Mouse (Mus musculus): Measurements from ENCODE around the gene Neurl2.

DNA sequence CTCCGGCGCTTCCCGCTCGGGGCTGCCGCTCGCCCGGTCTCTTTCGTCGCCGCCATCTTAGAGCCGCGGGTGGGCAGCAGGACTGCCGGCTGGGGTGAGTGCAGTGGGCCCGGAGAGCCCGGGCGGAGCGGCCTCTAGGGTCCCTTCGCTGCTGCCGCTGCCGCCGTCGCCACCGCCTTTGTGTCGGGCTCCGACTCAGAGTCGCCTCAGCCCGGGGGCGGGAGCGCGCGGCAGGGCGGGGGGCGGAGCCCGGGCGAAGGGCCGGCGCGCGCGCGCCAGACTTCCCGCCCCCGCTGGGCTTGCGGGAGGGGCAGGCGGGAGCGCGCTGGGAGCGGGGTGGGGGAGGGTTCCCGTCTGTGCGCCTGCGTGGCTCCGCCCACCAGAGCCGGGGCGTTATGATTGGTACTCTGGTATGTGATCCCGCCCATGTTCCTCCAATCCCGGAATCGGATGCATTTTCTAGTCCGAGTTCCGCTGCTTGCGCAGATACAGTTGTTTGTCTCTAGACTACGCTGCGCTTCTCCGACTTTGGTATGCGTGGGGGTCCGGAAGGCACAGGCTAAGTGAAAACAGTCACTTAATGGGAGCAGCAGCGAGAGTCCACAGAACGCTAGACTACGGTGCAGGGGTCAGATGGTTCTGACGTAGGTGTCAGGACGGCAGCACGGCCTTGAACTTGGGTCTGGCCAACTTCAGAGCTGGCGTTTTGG lies 46.5 kb upstream of the Neurl2 start:
- TF ChIP-seq MAFK (IDR thresholded peaks at IDR 0.05; ENCODE audit: insufficient read depth, low read depth, low read length) (no peak), ZNF384 (IDR thresholded peaks at IDR 0.05; ENCODE audit: low read depth, low read length) (no peak)

Measured in ES-E14 (cell line).